Mouse (Mus musculus) midbrain, embryonic 11.5 days (tissue): ENCODE results near the gene Stn1. TPM values are rescaled to one million over a fixed set of nuclear protein-coding genes. Genes with fewer than 3 reads are reported as not detected.
"Not testable (repeated sequence)": the region's sequence is repeated elsewhere in the genome, so short reads cannot be mapped to it uniquely, and the experiment has no call there.

Source experiments
- ATAC-seq: fragments of 200-750 bp; cut with Nextera tagmentation; 2 replicates; pipeline ENCODE4 v1.8.0; 2017; ENCODE audit warnings: moderate TSS enrichment, moderate library complexity; ENCODE audit not compliant: low FRiP score
- DNase-seq: peaks from one replicate; pipeline ENCODE4 v3.0.0; 2015; ENCODE audit warnings: low spot score; ENCODE audit errors: missing footprints
- H3K27ac ChIP-seq: fragments of 300-500 bp; sonication (generic); 2 replicates; pipeline ENCODE4 v1.5.1; 2014; ENCODE audit warnings: low read depth, low read length
- H3K27me3 ChIP-seq: fragments of 300-500 bp; sonication (generic); 2 replicates; pipeline ENCODE4 v1.6.1; 2014; ENCODE audit warnings: mild to moderate bottlenecking, low read length, moderate library complexity, mixed read lengths; ENCODE audit not compliant: control insufficient read depth, insufficient read depth
- H3K36me3 ChIP-seq: fragments of 300-500 bp; sonication (generic); 2 replicates; pipeline ENCODE4 v1.6.1; 2014; ENCODE audit warnings: mild to moderate bottlenecking, low read length, moderate library complexity, mixed read lengths; ENCODE audit not compliant: control insufficient read depth, insufficient read depth
- H3K4me1 ChIP-seq: fragments of 300-500 bp; sonication (generic); 2 replicates; pipeline ENCODE4 v1.6.1; 2014; ENCODE audit warnings: low read length; ENCODE audit not compliant: control insufficient read depth, insufficient read depth
- H3K4me2 ChIP-seq: fragments of 300-500 bp; sonication (generic); 2 replicates; pipeline ENCODE4 v1.6.1; 2014; ENCODE audit warnings: mild to moderate bottlenecking, moderate library complexity
- H3K4me3 ChIP-seq: fragments of 300-500 bp; sonication (generic); 2 replicates; pipeline ENCODE4 v1.5.1; 2014; ENCODE audit warnings: low read depth, low read length
- H3K9ac ChIP-seq: fragments of 300-500 bp; sonication (generic); 2 replicates; pipeline ENCODE4 v1.6.1; 2014; ENCODE audit warnings: low read length
- H3K9me3 ChIP-seq: fragments of 300-500 bp; sonication (generic); 2 replicates; pipeline ENCODE4 v1.6.1; 2016; ENCODE audit warnings: low read length; ENCODE audit not compliant: control insufficient read depth
- WGBS: fragments of 180-500 bp; shearing (Covaris S2); extraction: QIAGEN DNeasy Blood & Tissue Kit; methylation state at CpG from one replicate; pipeline ENCODE4 v1.1.7; 2014; 5-methylcytosine and 5-hydroxymethylcytosine counted together
- polyA plus RNA-seq: library from polyadenylated mRNA; unstranded; fragments of >200 nt; fragmentation: Nextera tagmentation; extraction: Ambion mirVana; gene quantifications from 2 replicates; pipeline ENCODE4 v1.2.1, GENCODE M21; 2014

The Stn1 gene
- polyA plus RNA-seq, result 43.9 and 49.1 TPM in 2 replicates

DNA sequence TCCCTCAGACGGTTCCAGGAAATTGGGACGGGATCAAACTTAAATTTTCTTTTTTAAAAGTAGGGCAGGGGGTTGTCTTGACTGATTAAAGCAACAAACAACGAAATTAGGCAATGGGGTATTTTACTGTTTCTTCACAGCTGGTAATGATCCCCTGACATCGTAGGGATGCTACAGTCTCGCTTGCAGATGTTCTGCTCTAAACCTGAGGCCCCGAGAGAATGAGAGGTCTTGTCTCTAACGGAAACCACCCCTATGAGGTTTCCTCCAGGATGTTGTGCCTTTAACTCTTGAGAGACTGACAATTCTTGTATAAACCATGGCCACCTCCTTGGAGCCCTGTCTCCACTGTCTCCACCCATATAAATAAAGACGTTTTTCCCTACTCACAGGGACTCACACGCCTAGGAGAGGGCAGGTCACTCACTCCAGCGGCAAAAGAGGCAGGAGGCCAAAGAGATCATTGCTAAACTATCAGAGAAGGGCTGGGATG, at the start of gene Stn1:
Stn1 (minus strand) TSS at position 208 of the 493 bp plus-strand sequence.
- Histone ChIP-seq H3K9ac (peak within 1 kb of the TSS; percentile 75), H3K27ac (no peak within 1 kb of the TSS), H3K4me2 (peak within 1 kb of the TSS; percentile 73), H3K4me1 (peaks cover 8% of the 10 kb centered on the region), H3K36me3 (no peaks in the 10 kb centered on the region; the same call in 1 of the 2 replicates), H3K4me3 (peak within 1 kb of the TSS; percentile 52), H3K27me3 (peaks cover 3% of the 10 kb centered on the region; the same call in 1 of the 2 replicates), H3K9me3 (peaks cover 3% of the 10 kb centered on the region; the same call in 1 of the 2 replicates)
- 4% methylated on average over 10 of the region's 10 CpGs for WGBS
- DNase-seq, result no peak
- ATAC-seq, result peak; percentile 28; the same call in 1 of the 2 replicates

DNA sequence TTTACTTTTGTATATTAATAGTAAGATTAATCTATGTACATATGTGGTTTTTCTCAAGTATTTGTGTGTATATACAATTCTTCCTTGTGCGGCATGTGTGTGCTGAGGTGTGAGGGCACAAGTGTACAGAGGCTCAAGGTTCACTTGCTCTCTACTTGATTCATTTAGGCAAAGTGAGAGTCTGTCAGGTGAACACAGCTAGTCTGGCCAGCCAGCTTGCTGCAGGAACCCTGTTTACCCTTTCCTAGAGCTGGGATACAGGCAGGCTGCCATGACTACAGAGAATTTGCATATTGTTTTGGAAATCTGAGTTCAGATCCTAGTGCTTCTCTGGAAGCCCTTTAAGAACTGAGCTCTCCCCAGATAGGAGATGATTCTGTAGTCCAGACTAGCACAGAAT, 49.7 kb upstream of the Stn1 start:
- H3K27me3 ChIP-seq, result no peaks in the 10 kb centered on the region
- 100% methylated on average over 1 of the region's 1 CpGs for WGBS
- no peak overlapping the region for H3K4me3 ChIP-seq
- H3K4me2 ChIP-seq, result no peak overlapping the region
- H3K9me3 ChIP-seq, result no peaks in the 10 kb centered on the region
- peaks cover 4% of the 10 kb centered on the region for H3K4me1 ChIP-seq
- ATAC-seq, result no peak
- H3K9ac ChIP-seq, result no peak overlapping the region
- DNase-seq, result no peak
- no peak overlapping the region for H3K27ac ChIP-seq
- no peaks in the 10 kb centered on the region for H3K36me3 ChIP-seq

DNA sequence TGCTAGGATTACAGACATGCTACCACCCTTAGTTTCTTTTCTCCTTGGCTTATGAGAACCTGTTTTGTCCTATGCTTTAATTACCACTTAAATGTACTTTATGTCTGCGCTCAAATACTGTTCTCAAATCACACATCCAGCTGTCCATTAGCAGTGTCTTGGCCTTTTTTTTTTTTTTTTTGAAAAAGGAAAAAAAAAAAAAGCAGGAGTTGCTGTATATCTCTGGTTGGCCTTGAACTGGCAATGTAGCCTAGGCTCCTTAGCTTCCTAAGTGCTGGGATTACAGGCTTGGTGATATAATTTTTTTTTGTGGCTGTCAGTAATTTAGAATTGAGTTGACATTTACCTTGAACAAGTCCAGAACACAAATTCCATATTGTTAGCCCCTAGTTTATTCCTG, 48.5 kb upstream of the Stn1 start:
- Histone ChIP-seq H3K9ac (no peak overlapping the region), H3K4me2 (no peak overlapping the region), H3K4me1 (peaks cover 15% of the 10 kb centered on the region), H3K27me3 (no peaks in the 10 kb centered on the region), H3K36me3 (no peaks in the 10 kb centered on the region), H3K4me3 (no peak overlapping the region), H3K9me3 (no peaks in the 10 kb centered on the region), H3K27ac (no peak overlapping the region)
- ATAC-seq (no peak), DNase-seq (no peak)
- 82% methylated on average over 1 of the region's 1 CpGs for WGBS

DNA sequence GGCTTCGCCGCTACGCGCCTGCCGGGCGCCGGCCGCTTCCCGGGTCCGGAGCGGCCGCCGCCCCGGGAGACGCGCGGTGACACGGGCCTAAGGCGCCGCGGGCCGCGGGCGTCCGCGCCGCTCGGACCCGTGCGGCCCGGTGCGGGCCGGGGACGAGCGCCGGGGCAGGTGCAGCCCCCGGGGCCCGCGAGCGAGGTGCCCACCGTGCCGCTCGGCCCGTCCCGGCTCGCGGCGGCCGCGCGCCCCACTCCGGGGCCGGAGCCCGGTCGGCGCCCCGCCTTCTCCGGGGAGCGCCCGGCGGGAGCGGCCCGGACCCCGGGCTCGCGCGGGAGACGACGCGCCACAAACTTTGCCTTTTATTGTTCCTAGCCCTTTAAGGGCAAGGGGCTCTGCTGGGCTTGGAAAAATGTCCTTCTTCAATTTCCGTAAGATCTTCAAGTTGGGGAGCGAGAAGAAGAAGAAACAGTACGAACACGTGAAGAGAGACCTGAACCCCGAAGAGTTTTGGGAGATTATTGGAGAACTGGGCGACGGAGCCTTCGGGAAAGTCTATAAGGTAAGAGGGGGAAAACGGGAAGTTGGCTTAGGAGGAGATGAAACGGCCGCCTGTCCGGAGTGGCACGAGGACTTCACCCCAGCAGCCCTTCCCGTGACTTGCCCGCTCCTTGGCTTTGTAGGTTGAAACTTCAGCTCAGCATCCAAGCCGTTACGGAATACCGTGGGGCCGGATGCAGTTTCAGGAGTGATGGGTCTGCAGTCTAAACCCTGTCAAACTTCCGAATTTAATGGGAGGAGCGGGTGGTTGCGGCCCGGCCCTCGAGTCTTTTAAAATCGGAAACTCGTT, 42.7 kb upstream of the Stn1 start:
- H3K9ac ChIP-seq, result peak overlapping the region; percentile 93
- WGBS, result under 1% methylated on average over 83 of the region's 96 CpGs
- peak overlapping the region; percentile 85 for H3K4me3 ChIP-seq
- H3K4me2 ChIP-seq, result peak overlapping the region; percentile 83
- DNase-seq, result peak; percentile 96
- peaks cover 17% of the 10 kb centered on the region for H3K4me1 ChIP-seq
- no peaks in the 10 kb centered on the region for H3K9me3 ChIP-seq
- no peaks in the 10 kb centered on the region for H3K36me3 ChIP-seq
- peak; percentile 79 for ATAC-seq
- no peaks in the 10 kb centered on the region for H3K27me3 ChIP-seq
- H3K27ac ChIP-seq, result peak overlapping the region; percentile 72

DNA sequence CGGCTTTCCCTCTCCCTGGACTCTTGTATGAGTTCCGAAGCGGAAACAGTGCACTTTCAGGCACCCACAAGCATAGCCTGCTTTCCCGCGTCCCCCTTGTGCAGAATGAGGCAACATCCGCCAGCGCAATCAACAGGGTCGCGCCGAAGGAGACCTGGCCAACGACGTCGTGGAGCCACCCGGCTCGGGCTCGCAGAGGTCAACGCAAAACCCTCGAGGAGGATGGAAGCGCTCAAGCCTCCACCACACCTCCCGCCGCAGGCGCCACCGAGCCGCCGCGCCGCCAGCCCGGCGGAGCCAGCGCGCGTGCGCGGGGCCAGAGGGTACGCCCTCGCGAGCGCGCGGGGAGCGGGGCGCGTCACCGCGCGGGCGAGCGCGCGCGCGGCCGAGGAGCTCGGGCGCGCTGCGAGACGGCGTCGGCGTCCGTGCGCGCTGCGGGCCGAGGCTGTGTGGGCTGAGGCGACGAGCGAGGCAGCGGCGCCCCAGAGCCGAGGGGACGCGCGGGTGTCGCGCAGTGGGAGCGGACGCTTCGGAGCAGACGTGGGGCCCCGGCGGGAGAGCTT, 42.0 kb upstream of the Stn1 start, which contains the start of gene Slk:
Slk (plus strand) TSS at position 454 of the 563 bp plus-strand sequence.
- H3K9me3 ChIP-seq, result no peaks in the 10 kb centered on the region
- ATAC-seq (peak; percentile 94), DNase-seq (peak; percentile 99)
- no peaks in the 10 kb centered on the region for H3K36me3 ChIP-seq
- no peaks in the 10 kb centered on the region for H3K27me3 ChIP-seq
- peak within 1 kb of the TSS; percentile 72 for H3K27ac ChIP-seq
- peak within 1 kb of the TSS; percentile 85 for H3K4me3 ChIP-seq
- H3K4me1 ChIP-seq, result peaks cover 17% of the 10 kb centered on the region
- H3K4me2 ChIP-seq, result peak within 1 kb of the TSS; percentile 83
- H3K9ac ChIP-seq, result peak within 1 kb of the TSS; percentile 93
- WGBS, result under 1% methylated on average over 74 of the region's 83 CpGs

DNA sequence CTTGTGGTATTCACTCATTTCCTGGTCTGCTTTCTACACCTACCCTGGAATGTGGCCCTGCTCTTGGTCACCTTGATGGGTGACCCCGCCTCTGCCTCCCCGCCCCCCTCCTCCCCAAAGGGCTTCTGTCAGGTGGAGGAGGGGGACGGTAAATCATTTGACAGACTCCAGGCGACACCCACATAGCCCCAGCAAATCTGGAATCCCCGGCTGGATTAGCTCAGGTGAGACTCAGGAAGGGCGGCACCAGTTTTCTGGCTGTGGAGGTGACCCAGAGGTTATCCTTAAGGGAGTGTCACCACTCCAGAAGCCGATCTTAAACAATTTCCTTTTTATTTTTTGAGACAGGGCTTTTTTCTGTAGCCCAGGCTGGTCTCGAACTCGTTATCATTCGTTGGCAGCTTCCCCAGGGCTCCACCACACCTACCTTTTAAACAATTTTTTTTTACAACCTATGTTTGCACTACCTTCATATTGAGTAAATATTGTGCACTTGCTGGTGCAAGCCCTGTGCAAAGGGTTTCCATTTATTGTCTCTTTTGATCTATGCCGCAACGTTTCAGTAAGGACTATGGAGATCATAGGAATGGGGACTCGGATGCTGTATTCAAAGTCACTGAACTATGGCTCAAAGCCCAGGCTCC, 41.4 kb upstream of the Stn1 start:
- ATAC-seq (no peak), DNase-seq (no peak)
- Histone ChIP-seq H3K27me3 (no peaks in the 10 kb centered on the region), H3K4me3 (peak overlapping the region; percentile 85), H3K4me1 (peaks cover 17% of the 10 kb centered on the region), H3K4me2 (peak overlapping the region; percentile 83), H3K9ac (peak overlapping the region; percentile 93), H3K27ac (peak overlapping the region; percentile 72), H3K9me3 (no peaks in the 10 kb centered on the region), H3K36me3 (no peaks in the 10 kb centered on the region)
- WGBS, result 14% methylated on average over 13 of the region's 13 CpGs

DNA sequence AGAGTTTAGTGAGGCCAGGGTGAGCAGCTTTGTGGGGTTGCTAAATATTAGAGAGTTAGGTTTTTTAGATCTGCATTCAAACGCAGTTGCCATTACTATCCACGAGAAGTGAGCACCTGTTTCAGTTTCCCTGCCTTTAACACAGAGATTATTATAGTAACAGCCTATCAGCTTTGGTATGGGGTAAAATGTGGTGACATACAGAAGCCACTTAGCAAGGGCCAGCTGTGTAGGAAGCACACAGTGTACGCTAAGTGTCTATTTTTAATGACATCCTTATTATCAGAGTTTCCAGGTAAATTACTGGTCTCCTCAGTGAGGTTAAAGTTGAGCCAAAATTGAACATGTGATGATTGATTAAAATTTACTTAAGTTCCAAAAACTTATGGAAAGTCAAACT, 36.4 kb upstream of the Stn1 start:
- Histone ChIP-seq H3K36me3 (no peaks in the 10 kb centered on the region), H3K4me3 (no peak overlapping the region), H3K4me1 (no peaks in the 10 kb centered on the region), H3K27ac (no peak overlapping the region), H3K9me3 (no peaks in the 10 kb centered on the region), H3K4me2 (no peak overlapping the region), H3K9ac (no peak overlapping the region), H3K27me3 (peaks cover 2% of the 10 kb centered on the region; the same call in 1 of the 2 replicates)
- 90% methylated on average over 3 of the region's 3 CpGs for WGBS
- DNase-seq, result no peak
- no peak for ATAC-seq

DNA sequence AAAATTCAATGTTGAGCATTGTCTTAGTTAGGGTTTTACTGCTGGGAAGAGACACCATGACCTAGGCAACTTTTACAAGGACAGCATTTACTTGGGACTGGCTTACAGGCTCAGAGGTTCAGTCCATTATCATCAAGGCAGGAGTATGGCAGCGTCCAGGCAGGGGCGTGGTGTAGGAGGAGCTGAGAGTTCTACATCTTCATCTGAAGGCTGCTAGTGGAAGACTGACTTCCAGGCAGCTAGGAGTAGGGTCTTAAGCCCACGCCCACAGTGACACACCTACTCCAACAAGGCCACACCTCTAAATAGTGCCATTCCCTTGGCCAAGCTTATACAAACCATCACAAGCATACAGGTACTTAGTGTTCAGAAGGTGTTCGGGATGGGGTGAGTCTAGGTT, 34.7 kb upstream of the Stn1 start:
- H3K9me3 ChIP-seq, H3K4me3 ChIP-seq, H3K4me2 ChIP-seq, DNase-seq, H3K27ac ChIP-seq, H3K4me1 ChIP-seq, H3K36me3 ChIP-seq, ATAC-seq, H3K9ac ChIP-seq: not testable (repeated sequence)
- 65% methylated on average over 4 of the region's 4 CpGs for WGBS
- peaks cover 14% of the 10 kb centered on the region; the same call in 1 of the 2 replicates for H3K27me3 ChIP-seq
